Mouse (Mus musculus): ENCODE results near the gene Gm8237.
"Not testable (repeated sequence)": the region's sequence is repeated elsewhere in the genome, so short reads cannot be mapped to it uniquely, and the experiment has no call there.

DNA sequence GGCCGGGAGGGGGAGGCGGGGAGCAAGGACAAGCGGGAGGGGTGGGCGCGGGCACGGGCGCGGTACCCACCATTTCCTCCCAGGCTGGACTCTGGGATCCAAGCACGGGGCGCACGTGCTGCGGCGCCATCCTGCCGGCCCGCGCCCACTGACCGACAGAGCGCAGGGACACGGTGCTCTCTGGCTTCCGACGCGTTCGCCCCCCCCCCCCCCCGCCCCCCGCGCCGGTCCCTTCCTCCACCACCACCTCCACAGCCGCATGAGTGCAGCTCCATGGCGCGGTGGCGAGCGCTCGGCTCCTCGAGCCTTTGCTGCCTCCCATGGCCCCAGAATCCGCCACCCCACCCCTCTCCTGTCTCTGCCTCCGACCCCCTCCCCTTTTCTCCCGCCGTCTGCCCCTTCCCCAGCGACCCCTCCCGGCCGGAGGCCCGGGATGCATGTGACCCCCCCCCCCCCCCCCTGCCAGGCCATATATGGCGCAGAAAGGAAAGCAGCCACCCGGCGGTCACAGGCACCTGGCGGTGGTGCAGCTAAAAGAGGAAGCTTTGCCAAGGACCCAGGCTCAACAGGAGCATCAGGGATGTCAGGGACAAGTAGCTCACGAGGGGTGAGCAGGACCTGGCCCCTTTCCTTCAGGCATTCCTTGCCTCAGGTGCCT, 67.4 kb downstream of the Gm8237 start:
- TF ChIP-seq CTCF, POLR2A (IDR thresholded peaks at IDR 0.05; ENCODE audit: insufficient read depth, low read depth, low read length): not testable (repeated sequence)
